Mouse (Mus musculus) C2C12 (cell line): ENCODE results near the gene 1110051M20Rik.

Experiments
- CEBPB ChIP-seq: IDR thresholded peaks from one replicate; pipeline ENCODE4 v1.6.1; 2011; ENCODE audit warnings: low read depth, mild to moderate bottlenecking, control low read depth, moderate library complexity
- CTCF ChIP-seq: IDR thresholded peaks from one replicate; pipeline ENCODE4 v1.5.1; 2011; ENCODE audit not compliant: control insufficient read depth, insufficient read depth, insufficient read length
- FOSL1 ChIP-seq: IDR thresholded peaks from one replicate; pipeline ENCODE4 v1.8.0; 2011; ENCODE audit warnings: mild to moderate bottlenecking, low read length; ENCODE audit not compliant: poor library complexity, insufficient read depth, severe bottlenecking
- MAX ChIP-seq: IDR thresholded peaks from one replicate; pipeline ENCODE4 v1.6.1; 2011; ENCODE audit warnings: mild to moderate bottlenecking, control low read depth
- MYOD1 ChIP-seq: IDR thresholded peaks from one replicate; pipeline ENCODE4 v1.6.1; 2011; ENCODE audit warnings: low read depth; ENCODE audit not compliant: control insufficient read depth, insufficient read length
- MYOG ChIP-seq: IDR thresholded peaks from one replicate; pipeline ENCODE4 v1.6.1; 2011; ENCODE audit not compliant: control insufficient read depth, insufficient read length; ENCODE audit errors: extremely low read depth
- USF1 ChIP-seq: IDR thresholded peaks from one replicate; pipeline ENCODE4 v1.6.1; 2011; ENCODE audit warnings: low read depth, mild to moderate bottlenecking, control low read depth, moderate library complexity

DNA sequence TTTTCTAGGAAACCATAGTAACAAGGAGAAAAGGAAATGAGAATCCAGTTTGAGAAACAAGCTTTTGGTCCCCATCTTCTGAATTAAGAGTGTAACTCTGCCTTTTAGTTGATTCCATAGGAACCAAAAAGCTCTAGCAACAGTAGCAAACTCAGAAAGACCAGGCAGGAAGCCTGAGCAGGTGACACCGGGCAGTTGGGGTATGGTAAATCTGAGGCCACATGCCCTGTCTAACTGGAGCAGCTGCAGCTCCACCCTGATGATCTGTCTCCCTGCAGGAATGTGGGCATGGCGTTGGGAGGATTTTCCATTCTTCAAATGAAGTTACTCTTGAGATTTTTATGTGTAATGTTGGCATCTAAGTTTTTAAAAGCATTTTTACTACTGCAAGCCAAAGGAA lies 74.2 kb downstream of the 1110051M20Rik start:
- TF ChIP-seq CTCF (no peak), MYOG (no peak), MAX (no peak), MYOD1 (no peak), CEBPB (no peak), USF1 (no peak), FOSL1 (no peak)
